Comparison of ENCODE assay signal across 10 mouse cellular contexts in the genomic region with DNA sequence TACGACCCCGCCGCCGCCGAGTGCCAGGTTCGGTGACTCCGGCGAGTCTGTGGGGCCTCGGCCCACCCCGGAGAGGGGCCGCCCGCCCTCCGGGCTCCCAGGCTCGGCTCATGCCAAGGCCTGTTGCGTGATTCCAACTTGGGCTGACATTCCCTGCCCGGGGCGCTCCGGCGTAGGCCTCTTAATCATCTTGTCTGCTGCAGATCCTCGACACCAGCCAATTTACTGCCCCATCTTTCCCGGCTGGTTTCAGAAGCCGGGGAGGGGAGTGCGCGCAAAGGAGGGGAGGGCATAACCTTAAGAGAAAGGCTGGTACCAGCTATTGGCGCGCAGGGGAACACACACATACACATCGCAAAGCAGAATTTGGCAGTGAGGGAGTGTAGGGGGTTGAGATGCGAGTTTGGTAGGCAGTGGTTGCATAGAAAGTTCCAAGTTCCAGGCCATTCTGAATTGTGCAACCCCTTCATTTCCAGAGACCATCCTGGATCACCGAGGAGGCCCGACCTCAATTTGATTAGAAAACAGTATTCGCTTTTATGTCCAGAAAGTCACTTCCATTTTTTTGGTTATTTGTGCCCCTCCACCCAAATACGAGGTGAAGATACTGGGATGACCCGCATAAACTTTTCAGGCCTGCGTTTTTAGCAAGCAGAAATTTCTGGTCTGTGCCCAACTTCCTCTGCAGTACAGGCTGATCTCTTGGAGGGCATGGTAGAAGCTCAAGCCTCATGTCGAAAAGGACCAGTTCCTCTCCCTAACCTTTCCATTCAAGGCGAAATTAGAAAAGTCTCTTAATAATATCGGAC. TPM values are rescaled to one million over a fixed set of nuclear protein-coding genes. Genes with fewer than 3 reads are reported as not detected.
A peak's percentile ranks its signal among the peaks of the same experiment; 100 is the strongest.
DNase-seq lines count a peak whose midpoint lies in the region; ATAC-seq and TF ChIP-seq lines count a peak whose summit lies in the region.
"Had no signal": no experiment of that assay in that cellular context is flagged by ENCODE, and none has a peak within 500 bp of the region (broad histone marks: within the 10 kb centered on the region; RNA-seq: fewer than 3 reads in every experiment).

No protein-coding gene starts in this region.

- no peaks in the 10 kb centered on the region for H3K9me3 ChIP-seq in megakaryocyte, embryonic 14.5 days
- no peaks in the 10 kb centered on the region for H3K9me3 ChIP-seq in limb, embryonic 13.5 days
- H3K9me3 ChIP-seq in stomach, embryonic 16.5 days (replicated peaks; ENCODE audit: control insufficient read depth, low read length) = no peaks in the 10 kb centered on the region
- H3K9me3 ChIP-seq: liver, embryonic 15.5 days had no signal

- H3K27me3 ChIP-seq in megakaryocyte, embryonic 14.5 days (replicated peaks) = peaks cover 98% of the 10 kb centered on the region
- peaks cover 96% of the 10 kb centered on the region for H3K27me3 ChIP-seq in limb, embryonic 13.5 days
- peaks cover 98% of the 10 kb centered on the region for H3K27me3 ChIP-seq in stomach, embryonic 16.5 days (ENCODE audit: control insufficient read depth, insufficient read depth, low read length)

- ATAC-seq in megakaryocyte, adult 5-6 weeks (ENCODE audit: poor library complexity, severe bottlenecking) = no peak
- ATAC-seq in limb, embryonic 13.5 days (ENCODE audit: low FRiP score, low read depth) = no peak; the same call in 1 of the 2 replicates
- no peak for ATAC-seq in stomach, embryonic 16.5 days (ENCODE audit: insufficient read depth, low FRiP score)
- ATAC-seq: activated CD4-positive, CD25-positive, alpha-beta regulatory T cell, adult 4 months had no signal

- WGBS in limb, embryonic 13.5 days = 2% methylated on average over 36 of the region's 37 CpGs
- 3% methylated on average over 37 of the region's 37 CpGs for WGBS in stomach, embryonic 16.5 days

- no peak for DNase-seq in spleen, postnatal 14 days (ENCODE audit: low spot score in 2 of 2)
- DNase-seq in cerebellum, postnatal 4 days (ENCODE audit: low spot score in 2 of 2) = no peak
- DNase-seq in right cerebral cortex, postnatal 25 days = no peak

- H3K27ac ChIP-seq in embryonic fibroblast, embryonic 13.5 days (ENCODE audit: insufficient read depth, low read length) = peak overlapping the region; percentile 3; the same call in 1 of the 2 replicates
- no peak overlapping the region for H3K27ac ChIP-seq in limb, embryonic 13.5 days
- H3K27ac ChIP-seq in stomach, embryonic 16.5 days (ENCODE audit: low read length) = peak overlapping the region; percentile 23; the same call in 1 of the 2 replicates
- H3K27ac ChIP-seq: liver, embryonic 15.5 days had no signal

- H3K36me3 ChIP-seq in megakaryocyte, embryonic 14.5 days (replicated peaks; ENCODE audit: low read length) = no peaks in the 10 kb centered on the region
- no peaks in the 10 kb centered on the region for H3K36me3 ChIP-seq in limb, embryonic 13.5 days
- no peaks in the 10 kb centered on the region for H3K36me3 ChIP-seq in stomach, embryonic 16.5 days (ENCODE audit: control insufficient read depth, insufficient read depth, low read length)
- H3K36me3 ChIP-seq: liver, embryonic 15.5 days had no signal

- peak overlapping the region; percentile 51 for H3K4me2 ChIP-seq in limb, embryonic 13.5 days (replicated peaks)
- peak overlapping the region; percentile 40 for H3K4me2 ChIP-seq in stomach, embryonic 16.5 days (ENCODE audit: low read depth, low read length)
- H3K4me2 ChIP-seq: liver, embryonic 15.5 days had no signal

- no peak for TF ChIP-seq CTCF in embryonic fibroblast, embryonic 13.5 days (IDR thresholded peaks at IDR 0.05; ENCODE audit: borderline replicate concordance, insufficient read depth, low read length)

- TF ChIP-seq POLR2A in embryonic fibroblast, embryonic 13.5 days (IDR thresholded peaks at IDR 0.05; ENCODE audit: low read depth, low read length) = no peak

- peak overlapping the region; percentile 65 for H3K4me3 ChIP-seq in megakaryocyte, embryonic 14.5 days (replicated peaks)
- no peak overlapping the region for H3K4me3 ChIP-seq in embryonic fibroblast, embryonic 13.5 days (ENCODE audit: insufficient read depth, low read length)
- H3K4me3 ChIP-seq in limb, embryonic 13.5 days = peak overlapping the region; percentile 28
- peak overlapping the region; percentile 21 for H3K4me3 ChIP-seq in stomach, embryonic 16.5 days (replicated peaks; ENCODE audit: low read length)
- H3K4me3 ChIP-seq: liver, embryonic 15.5 days had no signal

- H3K4me1 ChIP-seq in megakaryocyte, embryonic 14.5 days = peaks cover 73% of the 10 kb centered on the region
- no peaks in the 10 kb centered on the region; the same call in 1 of the 2 replicates for H3K4me1 ChIP-seq in embryonic fibroblast, embryonic 13.5 days (ENCODE audit: control insufficient read depth, insufficient read depth, low read length)
- peaks cover 52% of the 10 kb centered on the region for H3K4me1 ChIP-seq in limb, embryonic 13.5 days
- H3K4me1 ChIP-seq in stomach, embryonic 16.5 days (ENCODE audit: control insufficient read depth, insufficient read depth, low read length) = peaks cover 19% of the 10 kb centered on the region

- no peak overlapping the region for H3K9ac ChIP-seq in limb, embryonic 13.5 days
- no peak overlapping the region for H3K9ac ChIP-seq in stomach, embryonic 16.5 days (ENCODE audit: low read length)
- H3K9ac ChIP-seq: liver, embryonic 15.5 days had no signal

RNA-seq across cellular contexts. Expression of gene Dlx2, which starts 4.9 kb away (rescaled TPM):
- not detected in 2 replicates for polyA plus RNA-seq in megakaryocyte, embryonic 14.5 days (2012; ENCODE audit: insufficient read depth, low replicate concordance)
- total RNA-seq in megakaryocyte, adult 5-6 weeks (2015) = not detected in 2 replicates
- not detected in 2 replicates for total RNA-seq in megakaryocyte, adult 5-6 weeks (2017)
- polyA plus RNA-seq in embryonic fibroblast, embryonic 13.5 days (2011; ENCODE audit: insufficient read length, low read depth, missing spikeins) = 2.4 and 3.2 TPM in 2 replicates
- 3.7 and 4.4 TPM in 2 replicates for polyA plus RNA-seq in limb, embryonic 13.5 days (2015; fragmentation: Nextera tagmentation; extraction: Ambion mirVana)
- 2.2 and 2.4 TPM in 2 replicates for polyA plus RNA-seq in stomach, embryonic 16.5 days (2015; fragmentation: Nextera tagmentation; extraction: Ambion mirVana)
- polyA plus RNA-seq: activated CD4-positive, CD25-positive, alpha-beta regulatory T cell, adult 4 months had no signal

RNA-seq across cellular contexts. Expression of gene Dlx1, which starts 13.7 kb away (rescaled TPM):
- polyA plus RNA-seq in megakaryocyte, embryonic 14.5 days (2012; ENCODE audit: insufficient read depth, low replicate concordance) = 0.31 TPM in 1 of 2 replicates, not detected in the other
- not detected in 2 replicates for total RNA-seq in megakaryocyte, adult 5-6 weeks (2015)
- total RNA-seq in megakaryocyte, adult 5-6 weeks (2017) = not detected in 2 replicates
- polyA plus RNA-seq in embryonic fibroblast, embryonic 13.5 days (2011; ENCODE audit: insufficient read length, low read depth, missing spikeins) = 1.9 and 2.0 TPM in 2 replicates
- polyA plus RNA-seq in limb, embryonic 13.5 days (2015; fragmentation: Nextera tagmentation; extraction: Ambion mirVana) = 5.3 and 6.0 TPM in 2 replicates
- 7.3 and 11.6 TPM in 2 replicates for polyA plus RNA-seq in stomach, embryonic 16.5 days (2015; fragmentation: Nextera tagmentation; extraction: Ambion mirVana)
- polyA plus RNA-seq: activated CD4-positive, CD25-positive, alpha-beta regulatory T cell, adult 4 months had no signal
